Mouse (Mus musculus): Measurements from ENCODE around the gene Gm49393. TPM values are rescaled to one million over a fixed set of nuclear protein-coding genes. Genes with fewer than 3 reads are reported as not detected.

Gene Gm49393
- polyA plus RNA-seq, 1 experiment = 0.44 TPM

DNA sequence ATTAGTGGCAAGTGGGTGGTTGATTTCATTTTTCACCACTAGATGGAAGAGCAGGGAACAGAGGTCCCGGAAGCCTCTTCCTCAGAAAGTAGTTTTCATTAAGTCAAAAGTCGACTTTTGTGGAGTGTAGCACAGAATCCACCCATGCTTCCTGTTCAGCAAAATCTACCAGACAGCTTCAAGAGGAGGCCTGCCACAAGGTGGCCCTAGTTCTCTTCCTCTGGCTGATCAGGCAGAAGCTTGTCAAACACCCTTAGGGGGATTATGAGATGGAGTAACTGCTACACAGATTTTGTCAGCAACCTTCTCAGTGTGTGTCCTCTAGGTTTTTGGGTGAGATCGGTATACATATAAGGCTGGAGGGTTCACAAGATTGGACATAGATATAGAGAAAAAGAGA, 109.3 kb downstream of the Gm49393 start:
- H3ac ChIP-seq (ENCODE audit: control insufficient read depth, insufficient read length) = no peak overlapping the region
- no peak for TF ChIP-seq MAX (IDR thresholded peaks at IDR 0.05; ENCODE audit: low read depth)
- TF ChIP-seq MYOD1 (IDR thresholded peaks at IDR 0.05; ENCODE audit: control insufficient read depth in 1 of 3, insufficient read length in 2 of 3, low read depth in 2 of 3) = no peak
- TF ChIP-seq TCF12 (IDR thresholded peaks at IDR 0.05; ENCODE audit: insufficient read depth, poor library complexity, severe bottlenecking) = no peak
- no peak for TF ChIP-seq USF1 (IDR thresholded peaks at IDR 0.05; ENCODE audit: low read depth)
- TF ChIP-seq POLR2A (IDR thresholded peaks at IDR 0.05; ENCODE audit: insufficient read length, low read depth) = no peak
- TF ChIP-seq SRF (IDR thresholded peaks at IDR 0.05; ENCODE audit: control insufficient read depth, insufficient read length, low read depth) = no peak
- TF ChIP-seq POLR2AphosphoS2 (IDR thresholded peaks at IDR 0.05; ENCODE audit: insufficient read length, low read depth) = no peak
- TF ChIP-seq MYOG (IDR thresholded peaks at IDR 0.05; ENCODE audit: control insufficient read depth in 1 of 3, insufficient read depth in 1 of 3, insufficient read length in 2 of 3, low read depth in 2 of 3) = no peak
- no peak for TF ChIP-seq REST (IDR thresholded peaks at IDR 0.05; ENCODE audit: insufficient read depth, insufficient read length)
- no peak for TF ChIP-seq CEBPB (IDR thresholded peaks at IDR 0.05; ENCODE audit: insufficient read depth, poor library complexity, severe bottlenecking)
- no peak for TF ChIP-seq TCF3 (IDR thresholded peaks at IDR 0.05; ENCODE audit: insufficient read length, low read depth)
- TF ChIP-seq E2F4 (IDR thresholded peaks at IDR 0.05; ENCODE audit: insufficient read depth) = no peak
- no peaks in the 10 kb centered on the region for H3K36me3 ChIP-seq (ENCODE audit: control insufficient read depth, insufficient read depth)
- no peak overlapping the region for H3K4me3 ChIP-seq
- H3K4me2 ChIP-seq (ENCODE audit: low read depth) = no peak overlapping the region
- H3K79me2 ChIP-seq (ENCODE audit: control insufficient read depth, insufficient read depth) = no peaks in the 10 kb centered on the region
- H3K27me3 ChIP-seq (ENCODE audit: control insufficient read depth, insufficient read depth, insufficient read length) = no peaks in the 10 kb centered on the region

- Histone ChIP-seq H3ac (ENCODE audit: control insufficient read depth, insufficient read length) (no peak overlapping the region), H3K4me2 (ENCODE audit: low read depth) (no peak overlapping the region), H3K79me2 (ENCODE audit: control insufficient read depth, insufficient read depth) (no peaks in the 10 kb centered on the region), H3K4me3 (no peak overlapping the region), H3K27me3 (ENCODE audit: control insufficient read depth, insufficient read depth, insufficient read length) (no peaks in the 10 kb centered on the region), H3K36me3 (ENCODE audit: control insufficient read depth, insufficient read depth) (no peaks in the 10 kb centered on the region)
- no peak for TF ChIP-seq USF1 (IDR thresholded peaks at IDR 0.05; ENCODE audit: low read depth)
- TF ChIP-seq POLR2AphosphoS2 (IDR thresholded peaks at IDR 0.05; ENCODE audit: insufficient read length, low read depth) = no peak
- no peak for TF ChIP-seq SRF (IDR thresholded peaks at IDR 0.05; ENCODE audit: control insufficient read depth, insufficient read length, low read depth)
- no peak for TF ChIP-seq REST (IDR thresholded peaks at IDR 0.05; ENCODE audit: insufficient read depth, insufficient read length)
These were observed 114.8 kb downstream of the Gm49393 start for GRCm38 (mm10) chr13:60820486-60821175.

GRCm38 (mm10) chr13:60819469-60819868, 115.9 kb downstream of the Gm49393 start:
- Histone ChIP-seq H3K79me2 (ENCODE audit: control insufficient read depth, insufficient read depth) (no peaks in the 10 kb centered on the region), H3K27me3 (ENCODE audit: control insufficient read depth, insufficient read depth, insufficient read length) (no peaks in the 10 kb centered on the region), H3K4me2 (ENCODE audit: low read depth) (no peak overlapping the region), H3K36me3 (ENCODE audit: control insufficient read depth, insufficient read depth) (no peaks in the 10 kb centered on the region), H3K4me3 (no peak overlapping the region), H3ac (ENCODE audit: control insufficient read depth, insufficient read length) (no peak overlapping the region)
- TF ChIP-seq MYOG (IDR thresholded peaks at IDR 0.05; ENCODE audit: control insufficient read depth in 1 of 3, insufficient read depth in 1 of 3, insufficient read length in 2 of 3, low read depth in 2 of 3) = no peak
- TF ChIP-seq MYOD1 (IDR thresholded peaks at IDR 0.05; ENCODE audit: control insufficient read depth in 1 of 3, insufficient read length in 2 of 3, low read depth in 2 of 3) = no peak
- TF ChIP-seq CEBPB (IDR thresholded peaks at IDR 0.05; ENCODE audit: insufficient read depth, poor library complexity, severe bottlenecking) = no peak
- no peak for TF ChIP-seq E2F4 (IDR thresholded peaks at IDR 0.05; ENCODE audit: insufficient read depth)
- no peak for TF ChIP-seq USF1 (IDR thresholded peaks at IDR 0.05; ENCODE audit: low read depth)
- no peak for TF ChIP-seq TCF3 (IDR thresholded peaks at IDR 0.05; ENCODE audit: insufficient read length, low read depth)
- TF ChIP-seq MAX (IDR thresholded peaks at IDR 0.05; ENCODE audit: low read depth) = no peak
- TF ChIP-seq REST (IDR thresholded peaks at IDR 0.05; ENCODE audit: insufficient read depth, insufficient read length) = no peak
- no peak for TF ChIP-seq POLR2AphosphoS2 (IDR thresholded peaks at IDR 0.05; ENCODE audit: insufficient read length, low read depth)
- no peak for TF ChIP-seq POLR2A (IDR thresholded peaks at IDR 0.05; ENCODE audit: insufficient read length, low read depth)
- no peak for TF ChIP-seq SRF (IDR thresholded peaks at IDR 0.05; ENCODE audit: control insufficient read depth, insufficient read length, low read depth)
- TF ChIP-seq TCF12 (IDR thresholded peaks at IDR 0.05; ENCODE audit: insufficient read depth, poor library complexity, severe bottlenecking) = no peak

DNA sequence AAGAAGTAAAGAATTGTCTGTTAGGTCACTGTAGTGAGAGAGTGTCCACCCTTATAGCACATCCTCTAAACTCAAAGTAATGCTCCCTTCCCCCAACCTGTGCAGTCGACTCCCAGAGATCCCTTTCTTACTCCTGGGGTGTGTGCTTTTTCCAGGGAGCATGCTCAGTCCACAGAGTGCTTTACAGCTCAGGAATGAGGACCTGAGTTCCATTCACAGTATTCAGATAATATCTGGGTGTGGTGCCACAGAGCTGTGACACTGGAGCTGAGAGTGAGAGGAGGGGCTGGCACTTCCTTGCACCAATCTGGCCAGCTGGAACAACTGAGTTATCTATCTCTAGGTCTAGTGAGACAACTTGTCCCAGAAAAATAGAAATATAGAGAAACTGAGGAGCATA, 121.7 kb downstream of the Gm49393 start:
- no peak overlapping the region for H3ac ChIP-seq (ENCODE audit: control insufficient read depth, insufficient read length)
- H3K27me3 ChIP-seq (ENCODE audit: control insufficient read depth, insufficient read depth, insufficient read length) = no peaks in the 10 kb centered on the region
- TF ChIP-seq POLR2A (IDR thresholded peaks at IDR 0.05; ENCODE audit: insufficient read length, low read depth) (no peak), MYOD1 (IDR thresholded peaks at IDR 0.05; ENCODE audit: control insufficient read depth in 1 of 3, insufficient read length in 2 of 3, low read depth in 2 of 3) (no peak), TCF3 (IDR thresholded peaks at IDR 0.05; ENCODE audit: insufficient read length, low read depth) (no peak), USF1 (IDR thresholded peaks at IDR 0.05; ENCODE audit: low read depth) (no peak), POLR2AphosphoS2 (IDR thresholded peaks at IDR 0.05; ENCODE audit: insufficient read length, low read depth) (no peak), MAX (IDR thresholded peaks at IDR 0.05; ENCODE audit: low read depth) (no peak), SRF (IDR thresholded peaks at IDR 0.05; ENCODE audit: control insufficient read depth, insufficient read length, low read depth) (no peak), TCF12 (IDR thresholded peaks at IDR 0.05; ENCODE audit: insufficient read depth, poor library complexity, severe bottlenecking) (no peak), CEBPB (IDR thresholded peaks at IDR 0.05; ENCODE audit: insufficient read depth, poor library complexity, severe bottlenecking) (no peak), E2F4 (IDR thresholded peaks at IDR 0.05; ENCODE audit: insufficient read depth) (no peak), REST (IDR thresholded peaks at IDR 0.05; ENCODE audit: insufficient read depth, insufficient read length) (no peak), MYOG (IDR thresholded peaks at IDR 0.05; ENCODE audit: control insufficient read depth in 1 of 3, insufficient read depth in 1 of 3, insufficient read length in 2 of 3, low read depth in 2 of 3) (no peak)

More for the DNA sequence above, 121.7 kb downstream of the Gm49393 start:
- Histone ChIP-seq H3K36me3 (ENCODE audit: control insufficient read depth, insufficient read depth) (no peaks in the 10 kb centered on the region), H3K4me2 (ENCODE audit: low read depth) (no peak overlapping the region), H3K79me2 (ENCODE audit: control insufficient read depth, insufficient read depth) (no peaks in the 10 kb centered on the region), H3K4me3 (no peak overlapping the region)
